Mouse (Mus musculus) E14TG2a.4 (cell line): ENCODE measurements around the gene Ak2.
A peak's percentile ranks its signal among the peaks of the same experiment; 100 is the strongest.

ENCODE experiments used
- H3K27me3 ChIP-seq: 2 replicates; pipeline ENCODE4 v1.6.1; 2014; ENCODE audit warnings: low read length, control low read depth; ENCODE audit not compliant: insufficient read depth
- H3K36me3 ChIP-seq: 2 replicates; pipeline ENCODE4 v1.6.1; 2014; ENCODE audit warnings: low read length, control low read depth; ENCODE audit not compliant: insufficient read depth
- H3K4me1 ChIP-seq: replicated peaks from 2 replicates; pipeline ENCODE4 v1.6.1; 2014; ENCODE audit warnings: low read depth, low read length, control low read depth
- H3K4me3 ChIP-seq: replicated peaks from 2 replicates; pipeline ENCODE4 v1.5.1; 2014; ENCODE audit warnings: mild to moderate bottlenecking, low read length
- H3K9me3 ChIP-seq: 2 replicates; pipeline ENCODE4 v1.6.1; 2014; ENCODE audit warnings: low read length, control low read depth
- CTCF ChIP-seq: conservative IDR thresholded peaks from 2 replicates; pipeline ENCODE4 v1.5.1; 2014; ENCODE audit warnings: low read length
- NANOG ChIP-seq: IDR thresholded peaks from 2 replicates; pipeline ENCODE4 v1.6.1; 2014; ENCODE audit warnings: borderline replicate concordance, low read length, mixed read lengths
- POU5F1 ChIP-seq: IDR thresholded peaks from 2 replicates; pipeline ENCODE4 v1.6.1; 2014; ENCODE audit warnings: low read length, borderline replicate concordance

The Ak2 gene

DNA sequence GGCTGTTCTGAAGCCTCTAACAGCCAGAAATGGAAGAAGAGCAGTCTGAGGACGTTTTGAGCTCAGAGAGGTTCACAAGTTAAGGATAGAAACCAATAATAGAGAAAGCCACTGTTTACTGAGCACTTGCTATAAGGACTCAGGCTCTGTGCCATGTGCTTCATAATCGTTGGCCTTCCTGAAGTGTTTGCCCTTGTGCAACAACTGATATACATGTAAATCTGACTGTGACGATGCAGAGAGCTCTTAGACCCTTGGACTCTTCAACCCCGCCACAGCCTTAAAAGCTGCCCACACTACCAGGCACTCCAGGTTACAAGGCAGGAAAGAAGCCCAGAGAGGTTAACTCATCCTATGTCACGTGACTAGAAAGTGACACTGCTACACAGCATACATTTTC, 22.7 kb upstream of the Ak2 start:
- H3K4me3 ChIP-seq = peak overlapping the region; percentile 29; the same call in 1 of the 2 replicates
- H3K9me3 ChIP-seq = peaks cover 6% of the 10 kb centered on the region
- no peaks in the 10 kb centered on the region for H3K36me3 ChIP-seq
- TF ChIP-seq NANOG (no peak), POU5F1 (no peak), CTCF (no peak)
- peaks cover 14% of the 10 kb centered on the region for H3K27me3 ChIP-seq
- H3K4me1 ChIP-seq = peaks cover 46% of the 10 kb centered on the region

DNA sequence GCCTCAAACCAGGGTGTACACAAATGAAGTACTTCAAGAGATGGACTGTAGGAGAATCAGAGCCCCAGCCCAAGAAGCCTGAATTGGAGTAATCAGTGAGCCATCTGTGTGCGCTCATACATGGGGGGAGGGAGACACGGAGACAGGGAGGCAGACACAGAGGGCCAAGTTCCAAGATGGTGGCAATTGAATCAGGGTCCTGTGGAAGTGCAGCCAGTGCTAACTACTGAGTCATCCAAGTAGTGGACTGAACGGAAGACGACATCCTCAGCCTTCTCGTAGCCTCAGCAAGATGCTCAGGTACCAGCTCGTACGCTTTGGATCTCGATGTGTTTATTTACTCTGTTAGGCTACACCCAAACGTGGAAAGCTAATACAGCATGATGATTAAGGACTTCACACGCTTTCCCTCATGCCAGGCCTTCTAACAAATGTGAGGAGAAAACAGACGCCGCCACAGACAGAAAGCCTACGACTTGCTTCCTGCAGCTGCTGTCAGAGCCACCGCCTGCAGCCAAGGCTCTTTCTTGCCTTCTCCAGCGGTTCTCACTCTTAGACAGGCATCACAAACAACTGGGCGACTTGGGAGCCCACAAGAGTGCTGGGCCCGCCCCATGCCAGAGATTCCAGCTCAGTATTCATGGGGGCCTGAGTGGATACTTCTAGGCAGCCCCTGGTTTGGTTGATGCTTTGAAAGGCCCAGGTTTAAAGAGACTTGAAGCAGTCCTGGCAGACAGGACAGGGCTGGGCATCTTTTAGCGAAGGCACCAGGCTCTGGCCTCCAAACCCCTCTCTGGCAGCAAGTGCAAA, 21.9 kb upstream of the Ak2 start:
- TF ChIP-seq CTCF (no peak), NANOG (no peak), POU5F1 (no peak)
- Histone ChIP-seq H3K36me3 (no peaks in the 10 kb centered on the region), H3K4me3 (peak overlapping the region; percentile 29; the same call in 1 of the 2 replicates)

DNA sequence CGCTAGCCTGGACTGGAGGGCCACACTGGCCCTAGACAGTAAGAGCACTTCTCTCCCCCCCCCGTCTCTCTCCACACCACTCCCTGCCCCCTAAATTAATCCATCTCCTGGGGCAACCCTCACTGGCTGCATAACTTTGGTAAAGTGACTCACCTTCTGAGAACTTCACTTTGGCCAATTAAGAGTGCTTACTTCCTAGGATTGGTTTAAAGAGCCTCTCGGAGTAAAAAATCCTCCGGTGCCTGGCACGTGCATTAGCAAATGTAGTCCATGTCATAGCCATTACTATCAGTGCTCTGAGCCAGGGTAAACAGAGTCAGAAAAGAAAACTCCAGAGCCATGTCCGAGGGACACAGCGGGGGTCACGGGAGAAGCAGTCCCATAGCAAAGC, 21.3 kb upstream of the Ak2 start:
- peaks cover 6% of the 10 kb centered on the region for H3K9me3 ChIP-seq
- peaks cover 50% of the 10 kb centered on the region for H3K4me1 ChIP-seq
- H3K4me3 ChIP-seq = no peak overlapping the region
- no peaks in the 10 kb centered on the region for H3K36me3 ChIP-seq
- peaks cover 4% of the 10 kb centered on the region; the same call in 1 of the 2 replicates for H3K27me3 ChIP-seq
- TF ChIP-seq CTCF (no peak), POU5F1 (no peak), NANOG (no peak)

More for the DNA sequence above, 21.9 kb upstream of the Ak2 start:
- Histone ChIP-seq H3K27me3 (peaks cover 6% of the 10 kb centered on the region), H3K4me1 (peaks cover 47% of the 10 kb centered on the region), H3K9me3 (peaks cover 6% of the 10 kb centered on the region)

DNA sequence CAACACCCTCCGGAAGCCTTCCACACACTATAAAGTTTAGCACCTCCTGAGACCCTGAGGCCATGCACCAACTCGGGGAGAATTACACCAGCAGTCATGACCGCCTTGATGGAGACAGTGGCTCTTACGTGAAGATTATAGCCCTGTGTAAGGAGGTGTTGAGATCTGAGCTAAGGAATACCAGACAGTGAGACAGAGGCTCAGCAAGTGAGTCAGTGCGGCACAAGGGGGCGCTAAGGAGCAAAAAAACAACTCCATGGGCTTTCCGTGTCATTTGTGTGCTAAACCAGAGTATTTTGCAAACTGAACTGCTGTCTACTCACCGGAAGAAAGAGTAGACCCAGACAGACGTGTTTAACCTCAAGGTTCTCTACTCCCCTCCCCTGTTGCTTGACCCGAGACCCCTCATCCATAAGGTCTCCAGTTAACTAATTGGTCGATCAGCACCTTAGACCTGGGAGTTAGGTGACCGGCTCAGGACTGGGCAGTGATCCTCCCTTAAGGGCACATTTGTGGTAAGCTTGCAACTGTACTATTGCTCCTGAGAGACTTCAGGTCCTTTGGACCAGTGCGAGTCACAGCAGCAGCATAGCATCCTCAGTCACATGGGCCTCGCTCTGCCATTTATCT, 20.6 kb upstream of the Ak2 start:
- Histone ChIP-seq H3K4me3 (no peak overlapping the region), H3K36me3 (no peaks in the 10 kb centered on the region), H3K4me1 (peaks cover 57% of the 10 kb centered on the region)

DNA sequence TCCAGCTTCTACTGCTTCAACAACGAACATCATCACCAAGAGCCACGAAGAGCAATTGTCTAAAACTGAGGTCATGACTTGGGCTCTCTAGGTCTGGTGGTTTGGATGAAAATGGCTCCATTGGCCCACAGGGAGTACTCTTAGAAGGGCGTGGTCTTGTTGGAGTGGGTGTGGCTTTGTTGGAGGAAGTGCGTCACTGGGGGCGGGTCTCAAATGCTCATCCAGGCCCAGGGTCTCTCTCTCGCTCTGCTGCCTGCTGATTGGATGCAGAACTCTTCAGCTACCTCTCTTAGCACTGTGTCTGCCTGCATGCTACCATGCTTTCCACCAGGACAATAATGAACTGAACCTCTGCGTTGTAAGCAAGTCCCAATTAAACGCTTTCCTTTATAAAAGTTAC, 17.1 kb upstream of the Ak2 start:
- no peak overlapping the region for H3K4me3 ChIP-seq
- no peaks in the 10 kb centered on the region for H3K36me3 ChIP-seq
- H3K27me3 ChIP-seq = no peaks in the 10 kb centered on the region
- H3K9me3 ChIP-seq = no peaks in the 10 kb centered on the region
- TF ChIP-seq POU5F1 (no peak), NANOG (no peak), CTCF (no peak)
- H3K4me1 ChIP-seq = peaks cover 59% of the 10 kb centered on the region

More for the DNA sequence above, 20.6 kb upstream of the Ak2 start:
- no peak for TF ChIP-seq POU5F1
- TF ChIP-seq CTCF = peak; percentile 70
- no peak for TF ChIP-seq NANOG
- Histone ChIP-seq H3K9me3 (peaks cover 6% of the 10 kb centered on the region), H3K27me3 (peaks cover 4% of the 10 kb centered on the region; the same call in 1 of the 2 replicates)

DNA sequence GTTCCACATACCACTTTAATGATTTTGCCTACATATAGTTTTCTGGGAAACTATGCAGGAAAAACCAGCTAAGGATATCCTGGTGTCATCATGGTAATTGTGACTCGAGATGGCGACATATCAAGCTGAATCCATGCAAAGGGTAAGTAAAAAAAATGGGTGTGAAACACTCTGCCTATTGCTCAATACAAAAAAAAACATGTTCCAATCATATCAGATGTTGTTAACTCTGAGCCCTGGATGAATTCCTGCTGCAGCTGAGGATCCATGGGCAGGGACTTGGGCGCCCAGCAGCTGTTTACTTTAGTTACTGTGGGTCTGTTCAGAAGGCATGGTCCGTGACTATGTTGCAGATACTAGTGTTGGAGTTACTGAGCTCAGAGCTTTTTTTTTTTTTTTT, 15.2 kb upstream of the Ak2 start:
- TF ChIP-seq NANOG = no peak
- no peaks in the 10 kb centered on the region for H3K36me3 ChIP-seq
- no peaks in the 10 kb centered on the region for H3K27me3 ChIP-seq
- H3K9me3 ChIP-seq = no peaks in the 10 kb centered on the region
- H3K4me1 ChIP-seq = peaks cover 57% of the 10 kb centered on the region
- no peak overlapping the region for H3K4me3 ChIP-seq

DNA sequence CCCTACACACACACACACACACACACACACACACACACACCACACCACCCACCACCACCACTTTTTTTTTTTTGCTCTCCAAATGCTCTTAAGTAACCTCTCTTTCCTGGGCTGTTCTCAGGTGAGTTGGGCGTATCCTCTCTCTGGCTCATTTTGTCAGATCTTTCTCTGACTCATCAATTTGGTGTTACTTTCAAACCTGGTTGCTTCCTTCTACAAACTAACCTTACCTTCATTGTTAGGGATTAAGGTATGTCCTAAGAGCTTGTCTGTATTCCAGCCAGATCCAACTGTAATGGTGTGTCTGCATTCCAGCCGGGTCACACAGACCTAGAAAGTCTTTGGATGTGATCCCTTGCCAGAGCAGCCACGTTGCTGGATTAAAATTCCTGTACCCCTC, 14.5 kb upstream of the Ak2 start:
- no peaks in the 10 kb centered on the region for H3K9me3 ChIP-seq
- no peak for TF ChIP-seq NANOG
- no peak for TF ChIP-seq CTCF
- TF ChIP-seq POU5F1 = no peak
- peaks cover 63% of the 10 kb centered on the region for H3K4me1 ChIP-seq

DNA sequence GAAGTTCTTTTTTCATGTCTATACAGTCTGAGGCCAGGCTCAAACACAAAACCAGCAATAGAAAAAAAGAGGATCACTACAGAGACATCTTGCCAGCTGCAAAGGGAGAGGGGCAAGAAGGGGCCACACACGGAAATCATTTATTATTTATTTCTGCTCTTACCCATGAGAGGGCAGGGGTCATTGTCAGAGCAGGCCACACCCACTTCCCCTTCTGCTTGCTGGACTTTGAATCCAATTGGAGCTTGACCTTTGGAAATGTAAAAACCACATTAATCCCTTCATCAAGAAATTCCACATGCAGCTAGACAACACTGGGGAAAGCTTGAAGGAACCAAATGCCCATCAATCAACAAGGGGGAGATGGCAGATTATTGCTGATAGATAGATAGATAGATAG, 13.1 kb upstream of the Ak2 start:
- Histone ChIP-seq H3K9me3 (no peaks in the 10 kb centered on the region), H3K36me3 (no peaks in the 10 kb centered on the region), H3K4me3 (no peak overlapping the region), H3K4me1 (peaks cover 69% of the 10 kb centered on the region), H3K27me3 (no peaks in the 10 kb centered on the region)
- no peak for TF ChIP-seq POU5F1
- TF ChIP-seq CTCF = no peak
- no peak for TF ChIP-seq NANOG

More for the DNA sequence above, 14.5 kb upstream of the Ak2 start:
- Histone ChIP-seq H3K4me3 (no peak overlapping the region), H3K36me3 (no peaks in the 10 kb centered on the region), H3K27me3 (no peaks in the 10 kb centered on the region)
